Mouse (Mus musculus) retina, postnatal 1 day (tissue): ENCODE data around the gene Ppid.
"Not testable (repeated sequence)": the region's sequence is repeated elsewhere in the genome, so short reads cannot be mapped to it uniquely, and the experiment has no call there.

Experiments
- DNase-seq: peaks from one replicate; pipeline ENCODE4 v3.0.0-alpha.2; 2012

Ppid gene

GRCm38 (mm10) chr3:79573376-79573775 is 17.8 kb upstream of the Ppid start:
- DNase-seq, result not testable (repeated sequence)

GRCm38 (mm10) chr3:79574336-79574735 is 16.8 kb upstream of the Ppid start:
- DNase-seq, result no peak

GRCm38 (mm10) chr3:79575576-79576467 is 15.3 kb upstream of the Ppid start:
- peak; percentile 23 for DNase-seq

- no peak for DNase-seq
Measured at GRCm38 (mm10) chr3:79576468-79576816, 14.7 kb upstream of the Ppid start.

GRCm38 (mm10) chr3:79576865-79577264 is 14.3 kb upstream of the Ppid start:
- DNase-seq, result no peak

- no peak for DNase-seq
Measured at GRCm38 (mm10) chr3:79577606-79578005, 13.5 kb upstream of the Ppid start.

GRCm38 (mm10) chr3:79578164-79578563 is 13.0 kb upstream of the Ppid start:
- no peak for DNase-seq

- no peak for DNase-seq
Measured at GRCm38 (mm10) chr3:79579891-79580575, 11.1 kb upstream of the Ppid start.

GRCm38 (mm10) chr3:79586804-79587203 is 4.3 kb upstream of the Ppid start:
- peak; percentile 93 for DNase-seq

- no peak for DNase-seq
Measured at GRCm38 (mm10) chr3:79589671-79590070, 1.5 kb upstream of the Ppid start.

- peak; percentile 7 for DNase-seq
Measured at GRCm38 (mm10) chr3:79591793-79592471, 790 bp downstream of the Ppid start.

GRCm38 (mm10) chr3:79595468-79595867 is 4.3 kb downstream of the Ppid start:
- no peak for DNase-seq

GRCm38 (mm10) chr3:79609886-79610285 is 18.7 kb downstream of the Ppid start:
- no peak for DNase-seq

- DNase-seq, result peak; percentile 15
Measured at GRCm38 (mm10) chr3:79627484-79628181, 36.5 kb downstream of the Ppid start.

- no peak for DNase-seq
Measured at GRCm38 (mm10) chr3:79628182-79628560, 37.0 kb downstream of the Ppid start.

GRCm38 (mm10) chr3:79628561-79629415 is 37.6 kb downstream of the Ppid start, which contains the start of gene 4930579G24Rik:
4930579G24Rik (plus strand) TSS chr3:79629079.
- peak; percentile 100 for DNase-seq

- DNase-seq, result peak; percentile 89
Measured at GRCm38 (mm10) chr3:79629416-79629730, 38.2 kb downstream of the Ppid start, which contains the start of gene Etfdh. Etfdh (minus strand) TSS chr3:79629500.

GRCm38 (mm10) chr3:79652129-79652528 is 61.0 kb downstream of the Ppid start:
- DNase-seq, result no peak
